Mouse (Mus musculus) heart, postnatal 0 days (tissue): ENCODE data around the gene Col9a3.

ENCODE experiments used
- CTCF ChIP-seq: IDR thresholded peaks from 2 replicates; pipeline ENCODE4 v1.5.1; 2016; ENCODE audit warnings: antibody characterized with exemption, control low read depth, low read depth
- EP300 ChIP-seq: IDR thresholded peaks from 2 replicates; pipeline ENCODE4 v1.6.1; 2016; ENCODE audit warnings: antibody characterized with exemption, low read depth

GRCm38 (mm10) chr2:180654666-180655065 lies 57.1 kb downstream of the Col9a3 start:
- TF ChIP-seq CTCF = no peak
- no peak for TF ChIP-seq EP300
